Mouse (Mus musculus) spleen, adult 2 months (tissue): ENCODE data around the gene Ankrd36.

Source experiments
- CTCF ChIP-seq: fragments of 200-500 bp; IDR thresholded peaks from 2 replicates; pipeline ENCODE4 v1.5.1; 2011; ENCODE audit warnings: mild to moderate bottlenecking, inconsistent platforms; ENCODE audit not compliant: insufficient read depth, insufficient read length, insufficient replicate concordance; ENCODE audit errors: extremely low read depth
- POLR2A ChIP-seq: fragments of 200-500 bp; IDR thresholded peaks from 2 replicates; pipeline ENCODE4 v1.6.1; 2011; ENCODE audit warnings: low read depth, low read length, inconsistent platforms

DNA sequence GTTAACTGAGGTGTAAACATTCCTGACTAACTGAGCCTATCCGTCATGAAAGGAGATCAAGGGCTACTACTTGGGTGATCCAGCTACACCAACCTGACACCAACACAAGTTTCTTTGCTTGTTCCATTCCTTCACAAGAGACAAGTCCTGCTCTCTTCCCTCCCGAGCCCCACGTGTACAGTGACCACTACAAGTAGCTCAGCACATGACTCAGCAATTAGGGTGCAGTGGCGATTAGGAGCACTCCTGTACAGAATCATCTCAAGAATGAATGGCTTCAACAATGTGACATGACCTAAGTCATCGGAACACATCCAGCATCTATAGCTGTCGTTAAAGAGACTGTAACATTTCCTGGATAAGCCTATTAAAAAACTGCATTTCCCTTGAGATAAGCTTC lies 38.8 kb upstream of the Ankrd36 start:
- TF ChIP-seq CTCF = no peak
- no peak for TF ChIP-seq POLR2A
